Mouse (Mus musculus): Measurements from ENCODE around the gene Podxl. TPM values are rescaled to one million over a fixed set of nuclear protein-coding genes. Genes with fewer than 3 reads are reported as not detected.

Gene Podxl
- total and polyA plus RNA-seq, 2 experiments = 2.4 to 3.0 TPM

- Histone ChIP-seq H3K79me2 (ENCODE audit: control insufficient read depth, insufficient read depth, low read length) (no peaks in the 10 kb centered on the region), H3K36me3 (ENCODE audit: control insufficient read depth, insufficient read depth, low read length) (peaks cover 6% of the 10 kb centered on the region), H3K4me3 (ENCODE audit: insufficient read depth, low read depth, low read length) (no peak overlapping the region), H3K27ac (replicated peaks; ENCODE audit: insufficient read depth, low read depth, low read length) (peak overlapping the region; percentile 71), H3K27me3 (ENCODE audit: control insufficient read depth, insufficient read depth, low read length) (no peaks in the 10 kb centered on the region), H3K9ac (ENCODE audit: low read depth, low read length) (peak overlapping the region; percentile 32; the same call in 1 of the 2 replicates), H3K4me1 (ENCODE audit: control insufficient read depth, insufficient read depth, low read length) (peaks cover 16% of the 10 kb centered on the region)
- DNase-seq (ENCODE audit: extremely low read depth, low read depth, low spot score) = peak; percentile 90
- TF ChIP-seq POLR2A (IDR thresholded peaks at IDR 0.05; ENCODE audit: extremely low read depth, insufficient read depth, low read length) (no peak), CTCF (IDR thresholded peaks at IDR 0.05; ENCODE audit: low read depth, low read length) (no peak)
- 10% methylated on average over 9 of the region's 9 CpGs for WGBS
Observed at GRCm38 (mm10) chr6:31517681-31518337, 46.0 kb downstream of the Podxl start.

- Histone ChIP-seq H3K36me3 (ENCODE audit: control insufficient read depth, insufficient read depth, low read length) (peaks cover 20% of the 10 kb centered on the region), H3K4me1 (ENCODE audit: control insufficient read depth, insufficient read depth, low read length) (peaks cover 14% of the 10 kb centered on the region), H3K79me2 (ENCODE audit: control insufficient read depth, insufficient read depth, low read length) (no peaks in the 10 kb centered on the region), H3K9ac (ENCODE audit: low read depth, low read length) (no peak overlapping the region), H3K27ac (replicated peaks; ENCODE audit: insufficient read depth, low read depth, low read length) (no peak overlapping the region), H3K4me3 (ENCODE audit: insufficient read depth, low read depth, low read length) (no peak overlapping the region), H3K27me3 (ENCODE audit: control insufficient read depth, insufficient read depth, low read length) (no peaks in the 10 kb centered on the region)
- 51% methylated on average over 6 of the region's 6 CpGs for WGBS
- DNase-seq (ENCODE audit: extremely low read depth, low read depth, low spot score) = peak; percentile 72
- TF ChIP-seq CTCF (IDR thresholded peaks at IDR 0.05; ENCODE audit: low read depth, low read length) (no peak), POLR2A (IDR thresholded peaks at IDR 0.05; ENCODE audit: extremely low read depth, insufficient read depth, low read length) (no peak)
Observed at GRCm38 (mm10) chr6:31513726-31514125, 50.1 kb downstream of the Podxl start.

DNA sequence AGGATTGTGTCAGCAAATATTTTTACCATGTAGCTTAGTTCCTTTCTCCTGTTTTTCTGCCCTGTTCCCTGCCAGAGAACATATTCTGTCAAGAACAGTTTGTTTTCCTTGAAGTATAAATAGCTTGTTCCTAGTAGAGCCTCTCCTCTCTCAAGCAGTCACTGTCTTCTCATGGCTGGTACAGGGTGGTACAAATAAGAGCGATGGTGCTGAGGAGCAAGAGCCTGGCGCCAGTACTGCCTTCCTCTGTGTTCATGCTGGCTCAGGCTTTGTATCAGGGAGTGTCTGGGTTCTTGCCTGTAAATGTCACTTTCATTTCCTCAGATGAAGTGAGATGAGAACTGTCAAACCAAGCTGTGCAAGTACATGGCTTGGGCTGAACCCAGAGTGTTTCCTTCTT lies 61.2 kb downstream of the Podxl start:
- H3K27ac ChIP-seq (replicated peaks; ENCODE audit: insufficient read depth, low read depth, low read length) = no peak overlapping the region
- 94% methylated on average over 2 of the region's 2 CpGs for WGBS
- H3K9ac ChIP-seq (ENCODE audit: low read depth, low read length) = no peak overlapping the region
- peak; percentile 30 for DNase-seq (ENCODE audit: extremely low read depth, low read depth, low spot score)
- TF ChIP-seq CTCF (IDR thresholded peaks at IDR 0.05; ENCODE audit: low read depth, low read length) (no peak), POLR2A (IDR thresholded peaks at IDR 0.05; ENCODE audit: extremely low read depth, insufficient read depth, low read length) (no peak)
- H3K79me2 ChIP-seq (ENCODE audit: control insufficient read depth, insufficient read depth, low read length) = no peaks in the 10 kb centered on the region; the same call in 1 of the 2 replicates
- H3K4me1 ChIP-seq (ENCODE audit: control insufficient read depth, insufficient read depth, low read length) = peaks cover 10% of the 10 kb centered on the region
- no peak overlapping the region for H3K4me3 ChIP-seq (ENCODE audit: insufficient read depth, low read depth, low read length)
- peaks cover 26% of the 10 kb centered on the region for H3K36me3 ChIP-seq (ENCODE audit: control insufficient read depth, insufficient read depth, low read length)
- no peaks in the 10 kb centered on the region for H3K27me3 ChIP-seq (ENCODE audit: control insufficient read depth, insufficient read depth, low read length)

DNA sequence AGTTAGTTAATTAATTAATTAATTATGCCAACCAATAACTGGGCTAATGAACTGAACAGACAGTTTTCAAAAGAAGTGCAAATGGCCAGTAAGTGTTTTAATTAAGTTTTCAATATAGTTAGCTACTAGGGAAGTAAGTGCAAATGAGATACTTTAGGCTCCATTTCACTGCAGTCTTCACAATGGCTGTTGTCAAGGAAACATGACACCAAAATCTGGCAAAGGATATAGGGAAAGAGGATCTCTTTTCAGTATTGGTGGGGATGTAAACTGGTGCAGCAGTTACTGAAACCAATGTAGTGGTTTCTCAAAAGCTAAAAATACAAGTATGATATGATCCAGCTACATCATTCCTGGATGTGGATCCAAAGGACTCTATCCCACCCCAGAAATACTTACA lies 63.1 kb downstream of the Podxl start:
- H3K36me3 ChIP-seq (ENCODE audit: control insufficient read depth, insufficient read depth, low read length) = peaks cover 38% of the 10 kb centered on the region
- no peak overlapping the region for H3K4me3 ChIP-seq (ENCODE audit: insufficient read depth, low read depth, low read length)
- H3K4me1 ChIP-seq (ENCODE audit: control insufficient read depth, insufficient read depth, low read length) = peaks cover 8% of the 10 kb centered on the region
- no peak for TF ChIP-seq CTCF (IDR thresholded peaks at IDR 0.05; ENCODE audit: low read depth, low read length)
- no peak for TF ChIP-seq POLR2A (IDR thresholded peaks at IDR 0.05; ENCODE audit: extremely low read depth, insufficient read depth, low read length)
- no peak for DNase-seq (ENCODE audit: extremely low read depth, low read depth, low spot score)
- H3K9ac ChIP-seq (ENCODE audit: low read depth, low read length) = no peak overlapping the region
- H3K27ac ChIP-seq (replicated peaks; ENCODE audit: insufficient read depth, low read depth, low read length) = no peak overlapping the region; the same call in 1 of the 2 replicates
- no peaks in the 10 kb centered on the region for H3K27me3 ChIP-seq (ENCODE audit: control insufficient read depth, insufficient read depth, low read length)
- H3K79me2 ChIP-seq (ENCODE audit: control insufficient read depth, insufficient read depth, low read length) = no peaks in the 10 kb centered on the region; the same call in 1 of the 2 replicates

- Histone ChIP-seq H3K4me1 (ENCODE audit: control insufficient read depth, insufficient read depth, low read length) (peaks cover 8% of the 10 kb centered on the region), H3K9ac (ENCODE audit: low read depth, low read length) (peak overlapping the region; percentile 79; the same call in 1 of the 2 replicates), H3K27ac (replicated peaks; ENCODE audit: insufficient read depth, low read depth, low read length) (peak overlapping the region; percentile 92), H3K36me3 (ENCODE audit: control insufficient read depth, insufficient read depth, low read length) (peaks cover 39% of the 10 kb centered on the region), H3K4me3 (ENCODE audit: insufficient read depth, low read depth, low read length) (no peak overlapping the region), H3K27me3 (ENCODE audit: control insufficient read depth, insufficient read depth, low read length) (no peaks in the 10 kb centered on the region), H3K79me2 (ENCODE audit: control insufficient read depth, insufficient read depth, low read length) (no peaks in the 10 kb centered on the region; the same call in 1 of the 2 replicates)
- peak; percentile 85 for DNase-seq (ENCODE audit: extremely low read depth, low read depth, low spot score)
- no peak for TF ChIP-seq CTCF (IDR thresholded peaks at IDR 0.05; ENCODE audit: low read depth, low read length)
- TF ChIP-seq POLR2A (IDR thresholded peaks at IDR 0.05; ENCODE audit: extremely low read depth, insufficient read depth, low read length) = no peak
- 26% methylated on average over 2 of the region's 2 CpGs for whole genome bisulfite sequencing
Observed at GRCm38 (mm10) chr6:31500260-31500659, 63.5 kb downstream of the Podxl start.

DNA sequence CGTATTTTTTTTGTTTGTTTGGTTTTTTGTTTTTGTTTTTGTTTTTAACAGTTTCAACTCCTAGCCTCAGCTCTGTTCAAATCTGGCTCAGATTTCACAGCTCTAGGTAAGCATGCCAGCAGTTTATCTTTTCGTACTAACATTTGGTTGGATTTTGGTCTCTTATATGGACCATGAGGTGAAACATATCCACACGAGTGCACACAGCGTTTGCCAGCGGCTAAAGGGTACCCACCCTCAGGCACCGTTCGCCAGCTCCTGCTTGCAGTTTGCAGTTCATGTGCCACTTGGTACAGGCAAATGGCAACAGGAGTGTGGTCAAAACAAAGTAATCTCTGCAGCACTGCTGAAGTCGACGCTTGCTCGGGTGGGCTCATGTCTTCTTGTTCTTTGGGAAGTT lies 63.9 kb downstream of the Podxl start:
- 29% methylated on average over 10 of the region's 10 CpGs for WGBS
- Histone ChIP-seq H3K4me1 (ENCODE audit: control insufficient read depth, insufficient read depth, low read length) (peaks cover 8% of the 10 kb centered on the region), H3K36me3 (ENCODE audit: control insufficient read depth, insufficient read depth, low read length) (peaks cover 36% of the 10 kb centered on the region), H3K27me3 (ENCODE audit: control insufficient read depth, insufficient read depth, low read length) (no peaks in the 10 kb centered on the region), H3K27ac (replicated peaks; ENCODE audit: insufficient read depth, low read depth, low read length) (peak overlapping the region; percentile 92), H3K4me3 (ENCODE audit: insufficient read depth, low read depth, low read length) (no peak overlapping the region; the same call in 1 of the 2 replicates), H3K79me2 (ENCODE audit: control insufficient read depth, insufficient read depth, low read length) (no peaks in the 10 kb centered on the region), H3K9ac (ENCODE audit: low read depth, low read length) (peak overlapping the region; percentile 79)
- TF ChIP-seq CTCF (IDR thresholded peaks at IDR 0.05; ENCODE audit: low read depth, low read length) = no peak
- TF ChIP-seq POLR2A (IDR thresholded peaks at IDR 0.05; ENCODE audit: extremely low read depth, insufficient read depth, low read length) = no peak
- DNase-seq (ENCODE audit: extremely low read depth, low read depth, low spot score) = peak; percentile 82
